Mouse (Mus musculus) testis, adult 2 months (tissue): ENCODE results near the gene Thsd4.

ENCODE experiments used
- CTCF ChIP-seq: fragments of 200-500 bp; IDR thresholded peaks from 2 replicates; pipeline ENCODE4 v1.5.1; 2012; ENCODE audit warnings: low read depth, mild to moderate bottlenecking, inconsistent platforms, low read length, moderate library complexity; ENCODE audit not compliant: control insufficient read depth, insufficient read depth, insufficient replicate concordance
- POLR2A ChIP-seq: fragments of 200-500 bp; IDR thresholded peaks from 2 replicates; pipeline ENCODE4 v1.6.1; 2012; ENCODE audit warnings: low read depth, mild to moderate bottlenecking, inconsistent platforms, low read length, moderate library complexity; ENCODE audit not compliant: control insufficient read depth

GRCm38 (mm10) chr9:60119846-60120245 lies 402.0 kb downstream of the Thsd4 start:
- no peak for TF ChIP-seq CTCF
- no peak for TF ChIP-seq POLR2A
